Mouse (Mus musculus) heart, postnatal 0 days (tissue): ENCODE data around the gene Cutc.

Experiments used
- CTCF ChIP-seq: IDR thresholded peaks from 2 replicates; pipeline ENCODE4 v1.5.1; 2016; ENCODE audit warnings: antibody characterized with exemption, control low read depth, low read depth
- EP300 ChIP-seq: IDR thresholded peaks from 2 replicates; pipeline ENCODE4 v1.6.1; 2016; ENCODE audit warnings: antibody characterized with exemption, low read depth

DNA sequence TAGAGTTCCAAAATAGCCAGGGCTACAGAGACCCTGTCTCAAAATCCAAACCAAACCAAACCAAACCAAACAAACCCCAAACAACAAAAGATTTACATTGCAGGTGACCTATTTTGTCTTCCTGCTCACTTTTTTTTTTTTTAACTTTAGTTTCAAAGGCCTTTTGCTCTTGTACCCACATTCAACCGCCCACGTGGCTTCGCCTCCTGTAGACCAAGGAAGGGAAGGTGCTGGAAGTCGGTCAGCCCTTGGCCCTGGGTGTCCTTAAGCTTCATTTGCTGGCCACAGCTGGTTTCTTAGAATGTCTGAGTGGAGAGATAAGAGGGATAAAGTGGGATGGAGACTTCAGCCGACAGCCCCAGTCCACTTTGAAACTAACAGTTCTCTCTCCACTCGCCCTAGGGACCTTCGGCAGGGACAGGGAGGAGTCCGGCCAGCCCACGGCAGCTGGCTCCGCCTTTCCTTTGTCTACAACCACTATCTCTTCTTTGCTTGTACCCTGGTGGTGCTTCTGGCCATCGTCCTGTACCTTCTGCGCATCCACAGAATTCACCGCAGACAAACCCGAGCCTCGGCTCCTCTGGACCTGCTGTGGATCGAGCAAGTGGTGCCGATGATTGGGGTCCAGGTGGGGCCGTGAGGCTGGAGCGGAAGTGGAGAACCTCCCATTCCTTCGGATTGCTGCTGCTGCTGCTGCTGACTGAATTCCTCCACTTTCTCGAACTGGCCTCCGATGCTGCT is 23.3 kb upstream of the Cutc start:
- TF ChIP-seq CTCF (no peak), EP300 (no peak)
